Mouse (Mus musculus): ENCODE results near the gene Kcnk6. TPM values are rescaled to one million over a fixed set of nuclear protein-coding genes. Genes with fewer than 3 reads are reported as not detected.
"Not testable (repeated sequence)": the region's sequence is repeated elsewhere in the genome, so short reads cannot be mapped to it uniquely, and the experiment has no call there.

Gene Kcnk6
- polyA plus RNA-seq, 1 experiment from 2014 or later, result 0.54 TPM

DNA sequence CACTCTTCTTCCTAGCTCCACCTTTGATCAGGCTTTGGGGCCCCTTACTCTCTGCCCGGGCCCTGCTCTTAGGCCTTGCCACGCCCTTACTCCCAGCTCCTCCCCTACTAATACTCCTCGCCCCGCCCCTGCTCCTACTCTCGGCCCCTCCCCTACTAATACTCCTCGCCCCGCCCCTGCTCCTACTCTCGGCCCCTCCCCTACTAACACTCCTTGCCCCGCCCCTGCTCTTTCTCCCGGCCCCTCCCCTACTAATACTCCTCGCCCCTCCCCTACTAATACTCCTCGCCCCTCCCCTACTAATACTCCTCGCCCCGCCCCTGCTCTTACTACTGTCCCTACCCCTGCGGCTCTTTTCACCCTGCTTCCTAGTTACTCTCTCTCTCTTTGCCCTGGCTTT, 21.3 kb downstream of the Kcnk6 start:
- H3K9ac ChIP-seq (replicated peaks; ENCODE audit: low read length); ATAC-seq (ENCODE audit: low FRiP score, low TSS enrichment); DNase-seq; H3K4me1 ChIP-seq (ENCODE audit: control insufficient read depth, insufficient read depth, low read length); H3K27me3 ChIP-seq (ENCODE audit: control insufficient read depth, insufficient read depth, low read length); H3K27ac ChIP-seq (replicated peaks; ENCODE audit: low read depth, low read length); H3K9me3 ChIP-seq (ENCODE audit: control insufficient read depth, low read length); H3K36me3 ChIP-seq (ENCODE audit: control insufficient read depth, insufficient read depth, low read length): not testable (repeated sequence)
- peak overlapping the region; percentile 18; the same call in 1 of the 2 replicates for H3K4me3 ChIP-seq (replicated peaks; ENCODE audit: low read depth, low read length)
- WGBS, result 34% methylated on average over 15 of the region's 15 CpGs
- peak overlapping the region; percentile 41 for H3K4me2 ChIP-seq (ENCODE audit: low read length)

DNA sequence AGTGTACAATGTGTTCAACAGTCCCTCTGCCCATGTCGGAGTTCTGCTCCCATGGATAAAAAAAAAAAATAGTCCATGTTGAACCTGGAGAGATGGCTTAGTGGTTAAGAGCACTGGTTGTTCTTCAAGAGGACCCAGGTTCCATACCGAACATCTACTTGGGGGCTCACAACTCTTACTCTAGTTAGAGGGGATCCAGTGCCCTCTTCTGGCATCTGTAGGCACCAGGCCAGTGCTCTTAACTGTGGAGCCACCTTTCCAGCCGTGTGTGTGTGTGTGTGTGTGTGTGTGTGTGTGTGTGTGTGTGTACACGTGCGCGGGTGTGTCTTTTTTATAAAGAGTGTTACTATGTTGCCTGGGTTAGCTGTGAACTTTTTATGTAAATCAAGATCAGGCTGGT, 29.7 kb downstream of the Kcnk6 start:
- Histone ChIP-seq H3K27ac (replicated peaks; ENCODE audit: low read depth, low read length) (no peak overlapping the region), H3K9ac (replicated peaks; ENCODE audit: low read length) (no peak overlapping the region), H3K27me3 (ENCODE audit: control insufficient read depth, insufficient read depth, low read length) (no peaks in the 10 kb centered on the region), H3K4me1 (ENCODE audit: control insufficient read depth, insufficient read depth, low read length) (no peaks in the 10 kb centered on the region), H3K4me3 (replicated peaks; ENCODE audit: low read depth, low read length) (no peak overlapping the region), H3K9me3 (ENCODE audit: control insufficient read depth, low read length) (no peaks in the 10 kb centered on the region), H3K36me3 (ENCODE audit: control insufficient read depth, insufficient read depth, low read length) (no peaks in the 10 kb centered on the region), H3K4me2 (ENCODE audit: low read length) (no peak overlapping the region)
- WGBS, result 81% methylated on average over 6 of the region's 6 CpGs
- ATAC-seq (ENCODE audit: low FRiP score, low TSS enrichment) (no peak), DNase-seq (no peak)

DNA sequence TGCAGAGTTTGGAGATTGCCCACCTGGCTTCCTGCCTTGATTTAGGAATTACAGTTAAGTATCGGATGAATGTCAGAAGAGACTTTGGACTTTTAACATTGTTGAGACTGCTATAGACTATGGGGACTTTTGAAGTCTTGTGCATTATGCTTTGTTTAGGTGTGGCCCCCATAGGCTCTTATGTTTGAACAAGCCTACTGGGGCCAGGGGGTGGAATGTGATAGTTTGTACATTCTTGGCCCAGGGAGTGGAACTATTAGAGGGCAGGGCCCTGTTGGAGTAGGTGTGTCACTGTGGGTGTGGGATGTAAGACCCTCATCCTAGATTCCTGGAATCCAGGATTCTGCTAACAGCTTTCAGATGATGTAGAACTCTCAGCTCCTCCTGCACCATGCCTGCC, 38.1 kb downstream of the Kcnk6 start:
- ATAC-seq (ENCODE audit: low FRiP score, low TSS enrichment); H3K4me1 ChIP-seq (ENCODE audit: control insufficient read depth, insufficient read depth, low read length); H3K27ac ChIP-seq (replicated peaks; ENCODE audit: low read depth, low read length); H3K9ac ChIP-seq (replicated peaks; ENCODE audit: low read length); H3K4me2 ChIP-seq (ENCODE audit: low read length); H3K4me3 ChIP-seq (replicated peaks; ENCODE audit: low read depth, low read length); H3K27me3 ChIP-seq (ENCODE audit: control insufficient read depth, insufficient read depth, low read length); H3K9me3 ChIP-seq (ENCODE audit: control insufficient read depth, low read length); H3K36me3 ChIP-seq (ENCODE audit: control insufficient read depth, insufficient read depth, low read length); DNase-seq: not testable (repeated sequence)
- 100% methylated on average over 1 of the region's 1 CpGs for WGBS

DNA sequence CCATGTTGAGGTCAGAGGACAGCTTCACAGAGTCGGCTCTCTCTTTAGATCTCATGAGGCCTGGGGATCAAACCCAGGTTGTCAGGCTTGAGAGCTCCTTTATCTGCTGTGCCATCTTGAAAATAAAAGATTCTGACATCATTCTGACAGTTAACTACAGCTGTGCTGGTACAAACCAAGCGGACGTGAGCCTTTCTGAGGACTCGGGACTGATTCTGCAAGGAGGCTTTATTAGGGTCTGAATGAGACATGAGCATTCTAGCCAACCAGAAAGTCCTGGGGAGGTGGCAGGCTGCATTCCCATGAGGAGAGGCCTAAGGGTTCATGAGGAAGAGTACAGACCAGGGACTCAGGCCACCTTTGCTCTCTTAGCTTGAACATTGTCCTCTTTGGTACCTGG, 51.0 kb downstream of the Kcnk6 start:
- Histone ChIP-seq H3K27ac (replicated peaks; ENCODE audit: low read depth, low read length) (peak overlapping the region; percentile 74), H3K4me1 (ENCODE audit: control insufficient read depth, insufficient read depth, low read length) (peaks cover 15% of the 10 kb centered on the region), H3K4me2 (ENCODE audit: low read length) (peak overlapping the region; percentile 48; the same call in 1 of the 2 replicates)
- H3K9ac ChIP-seq (replicated peaks; ENCODE audit: low read length); H3K27me3 ChIP-seq (ENCODE audit: control insufficient read depth, insufficient read depth, low read length); H3K4me3 ChIP-seq (replicated peaks; ENCODE audit: low read depth, low read length); H3K9me3 ChIP-seq (ENCODE audit: control insufficient read depth, low read length); ATAC-seq (ENCODE audit: low FRiP score, low TSS enrichment); H3K36me3 ChIP-seq (ENCODE audit: control insufficient read depth, insufficient read depth, low read length); DNase-seq: not testable (repeated sequence)
- WGBS, result 85% methylated on average over 4 of the region's 4 CpGs

DNA sequence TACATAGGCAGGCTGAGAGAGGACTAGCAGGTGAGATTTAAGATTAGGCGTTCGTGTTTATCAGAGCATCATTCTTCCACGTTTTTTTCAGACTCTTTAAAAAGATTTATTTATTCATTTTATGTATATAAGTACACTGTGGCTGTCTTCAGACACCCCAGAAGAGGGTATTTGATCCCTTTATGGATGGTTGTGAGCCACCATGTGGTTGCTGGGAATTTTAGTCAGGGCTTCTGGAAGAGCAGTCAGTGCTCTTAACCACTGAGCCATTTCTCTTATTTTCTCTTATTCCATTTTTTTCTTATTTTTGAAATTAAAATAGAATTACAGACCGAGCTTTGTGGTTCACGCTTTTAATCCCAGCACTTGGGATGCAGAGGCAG, 51.5 kb downstream of the Kcnk6 start:
- H3K36me3 ChIP-seq (ENCODE audit: control insufficient read depth, insufficient read depth, low read length), result peaks cover 15% of the 10 kb centered on the region
- H3K27ac ChIP-seq (replicated peaks; ENCODE audit: low read depth, low read length), result peak overlapping the region; percentile 74
- H3K4me2 ChIP-seq (ENCODE audit: low read length), result peak overlapping the region; percentile 48
- H3K9ac ChIP-seq (replicated peaks; ENCODE audit: low read length), result 0 out of 2 replicates have a peak overlapping the region, but pooled peaks have one; percentile 34
- no peaks in the 10 kb centered on the region for H3K9me3 ChIP-seq (ENCODE audit: control insufficient read depth, low read length)
- 40% methylated on average over 5 of the region's 5 CpGs for WGBS
- ATAC-seq (ENCODE audit: low FRiP score, low TSS enrichment), result 0 out of 2 replicates have a peak, but pooled peaks have one; percentile 29
- DNase-seq, result no peak
- H3K4me3 ChIP-seq (replicated peaks; ENCODE audit: low read depth, low read length), result peak overlapping the region; percentile 81
- no peaks in the 10 kb centered on the region for H3K27me3 ChIP-seq (ENCODE audit: control insufficient read depth, insufficient read depth, low read length)
- H3K4me1 ChIP-seq (ENCODE audit: control insufficient read depth, insufficient read depth, low read length), result peaks cover 15% of the 10 kb centered on the region

DNA sequence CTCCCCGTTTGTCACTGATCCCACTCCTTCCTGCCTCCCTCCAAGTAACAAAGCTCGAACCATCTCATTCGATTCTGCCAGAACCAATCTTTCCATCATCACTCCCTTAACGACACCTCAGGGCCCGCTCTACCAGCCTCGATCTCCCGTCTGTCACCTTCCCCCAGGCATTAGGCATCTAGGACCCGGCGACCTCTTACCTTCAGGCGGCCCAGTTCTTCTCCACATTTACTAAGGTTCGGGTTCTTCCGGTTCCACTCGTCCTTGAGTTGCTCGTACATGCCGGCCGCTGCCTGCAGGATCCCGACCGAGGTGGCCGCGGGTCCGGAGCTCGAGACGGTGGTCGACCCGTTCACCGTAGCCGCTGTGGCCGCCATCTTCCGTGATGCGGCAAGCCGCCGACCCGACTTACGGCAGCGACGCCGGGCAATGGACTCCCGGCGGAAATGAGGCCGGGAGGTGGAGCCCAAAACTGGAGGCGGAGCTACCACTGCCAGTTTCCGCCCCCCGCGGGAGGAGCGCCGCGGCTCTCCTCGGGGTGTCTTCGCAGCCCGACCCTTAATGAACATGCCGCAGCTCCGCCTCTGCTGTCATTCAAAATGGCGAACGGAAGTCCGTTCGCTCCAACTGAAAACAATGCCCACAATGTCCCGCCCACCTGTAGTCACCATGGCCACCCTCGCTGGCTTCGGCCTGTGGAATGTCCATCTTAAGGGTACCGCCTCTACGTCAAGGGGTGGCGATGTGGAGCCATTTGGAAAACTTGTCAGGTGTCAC, 52.0 kb downstream of the Kcnk6 start, which contains the start of gene Psmd8:
Psmd8 (minus strand) TSS at position 625 of the 777 bp plus-strand sequence.
- DNase-seq (peak; percentile 99), ATAC-seq (ENCODE audit: low FRiP score, low TSS enrichment) (peak; percentile 94)
- H3K27me3 ChIP-seq (ENCODE audit: control insufficient read depth, insufficient read depth, low read length), result no peaks in the 10 kb centered on the region
- H3K9me3 ChIP-seq (ENCODE audit: control insufficient read depth, low read length), result no peaks in the 10 kb centered on the region
- H3K4me1 ChIP-seq (ENCODE audit: control insufficient read depth, insufficient read depth, low read length), result peaks cover 15% of the 10 kb centered on the region
- H3K36me3 ChIP-seq (ENCODE audit: control insufficient read depth, insufficient read depth, low read length), result peaks cover 20% of the 10 kb centered on the region
- under 1% methylated on average over 62 of the region's 62 CpGs for WGBS
- peak within 1 kb of the TSS; percentile 89 for H3K4me2 ChIP-seq (ENCODE audit: low read length)
- peak within 1 kb of the TSS; percentile 73 for H3K9ac ChIP-seq (replicated peaks; ENCODE audit: low read length)
- H3K27ac ChIP-seq (replicated peaks; ENCODE audit: low read depth, low read length), result peak within 1 kb of the TSS; percentile 74
- H3K4me3 ChIP-seq (replicated peaks; ENCODE audit: low read depth, low read length), result peak within 1 kb of the TSS; percentile 81

DNA sequence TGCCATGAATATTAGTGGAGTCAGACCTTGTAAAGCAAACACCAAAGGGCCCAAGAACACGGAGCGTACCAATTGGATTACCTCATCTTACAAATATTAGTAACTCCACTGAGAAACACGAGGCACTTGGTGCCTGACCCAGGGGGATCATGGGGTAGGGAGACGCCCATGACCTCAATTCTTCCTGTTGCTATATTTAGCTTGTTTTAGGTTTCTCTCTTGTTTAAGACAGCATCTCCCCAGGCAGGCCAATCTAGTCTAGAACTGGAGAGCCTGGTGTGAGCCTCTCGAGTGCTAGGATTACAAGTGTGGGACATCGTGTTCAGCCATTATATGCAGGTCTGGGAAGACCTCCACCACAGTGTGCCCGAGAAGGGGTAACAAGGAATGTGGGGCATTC, 53.0 kb downstream of the Kcnk6 start:
- Histone ChIP-seq H3K27ac (replicated peaks; ENCODE audit: low read depth, low read length) (no peak overlapping the region), H3K36me3 (ENCODE audit: control insufficient read depth, insufficient read depth, low read length) (peaks cover 30% of the 10 kb centered on the region), H3K4me1 (ENCODE audit: control insufficient read depth, insufficient read depth, low read length) (peaks cover 15% of the 10 kb centered on the region), H3K4me3 (replicated peaks; ENCODE audit: low read depth, low read length) (peak overlapping the region; percentile 81), H3K9me3 (ENCODE audit: control insufficient read depth, low read length) (no peaks in the 10 kb centered on the region), H3K27me3 (ENCODE audit: control insufficient read depth, insufficient read depth, low read length) (peaks cover 2% of the 10 kb centered on the region; the same call in 1 of the 2 replicates), H3K9ac (replicated peaks; ENCODE audit: low read length) (peak overlapping the region; percentile 73), H3K4me2 (ENCODE audit: low read length) (peak overlapping the region; percentile 89)
- 52% methylated on average over 7 of the region's 7 CpGs for WGBS
- ATAC-seq (ENCODE audit: low FRiP score, low TSS enrichment) (no peak), DNase-seq (no peak)

DNA sequence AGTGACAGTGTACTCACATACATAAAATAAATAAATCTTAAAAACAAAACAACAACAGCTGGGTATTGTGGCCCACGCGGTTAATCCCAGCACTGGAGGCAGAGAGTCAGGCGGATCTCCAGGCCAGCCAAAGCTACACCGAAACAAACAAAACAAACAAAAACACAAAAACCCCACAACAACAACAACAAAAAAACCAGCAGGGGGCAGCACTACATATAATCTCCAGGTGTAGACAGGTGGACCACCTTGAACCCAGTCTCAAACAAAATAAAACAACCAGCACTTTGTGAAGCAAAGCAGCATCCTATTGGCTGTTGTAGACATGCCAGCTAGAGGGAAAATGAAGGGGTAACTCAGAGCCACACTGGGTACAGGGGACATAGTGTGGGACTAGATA, 54.2 kb downstream of the Kcnk6 start:
- H3K9ac ChIP-seq (replicated peaks; ENCODE audit: low read length), result no peak overlapping the region
- 92% methylated on average over 4 of the region's 4 CpGs for WGBS
- ATAC-seq (ENCODE audit: low FRiP score, low TSS enrichment) (no peak), DNase-seq (no peak)
- peaks cover 12% of the 10 kb centered on the region for H3K27me3 ChIP-seq (ENCODE audit: control insufficient read depth, insufficient read depth, low read length)
- no peak overlapping the region for H3K27ac ChIP-seq (replicated peaks; ENCODE audit: low read depth, low read length)
- H3K4me3 ChIP-seq (replicated peaks; ENCODE audit: low read depth, low read length), result no peak overlapping the region
- peaks cover 15% of the 10 kb centered on the region for H3K4me1 ChIP-seq (ENCODE audit: control insufficient read depth, insufficient read depth, low read length)
- H3K4me2 ChIP-seq (ENCODE audit: low read length), result peak overlapping the region; percentile 89
- peaks cover 42% of the 10 kb centered on the region for H3K36me3 ChIP-seq (ENCODE audit: control insufficient read depth, insufficient read depth, low read length)
- H3K9me3 ChIP-seq (ENCODE audit: control insufficient read depth, low read length), result no peaks in the 10 kb centered on the region

All from midbrain, embryonic 14.5 days (tissue).